Mouse (Mus musculus): ENCODE data around the gene Olfr469.
"Not testable (repeated sequence)": the region's sequence is repeated elsewhere in the genome, so short reads cannot be mapped to it uniquely, and the experiment has no call there.

The Olfr469 gene

GRCm38 (mm10) chr7:107825441-107825840 lies at the start of gene Olfr469:
Olfr469 (minus strand) TSS chr7:107825541.
- not testable (repeated sequence) for DNase-seq

GRCm38 (mm10) chr7:107847390-107847789 lies 22.0 kb upstream of the Olfr469 start, which contains the start of gene Olfr470:
Olfr470 (minus strand) TSS chr7:107847490.
- not testable (repeated sequence) for DNase-seq

- no peak for DNase-seq
Observed at GRCm38 (mm10) chr7:107841719-107842118, 16.4 kb upstream of the Olfr469 start.

- DNase-seq, result not testable (repeated sequence)
Observed at GRCm38 (mm10) chr7:107823867-107824266, 1.5 kb downstream of the Olfr469 start.

- DNase-seq, result no peak
Observed at GRCm38 (mm10) chr7:107819442-107819841, 5.9 kb downstream of the Olfr469 start.

- DNase-seq, result no peak
Observed at GRCm38 (mm10) chr7:107811963-107812362, 13.4 kb downstream of the Olfr469 start, which contains the start of gene Olfr467. Olfr467 (plus strand) TSS chr7:107812263.

- no peak for DNase-seq
Observed at GRCm38 (mm10) chr7:107802138-107802537, 23.2 kb downstream of the Olfr469 start.

GRCm38 (mm10) chr7:107801108-107801507 lies 24.2 kb downstream of the Olfr469 start, which contains the start of gene Ovch2:
Ovch2 (minus strand) TSS chr7:107801208.
- no peak for DNase-seq

- DNase-seq, result no peak
Observed at GRCm38 (mm10) chr7:107796500-107796899, 28.8 kb downstream of the Olfr469 start.

GRCm38 (mm10) chr7:107787977-107788620 lies 37.2 kb downstream of the Olfr469 start:
- DNase-seq, result no peak

- DNase-seq, result no peak
Observed at GRCm38 (mm10) chr7:107779611-107780010, 45.7 kb downstream of the Olfr469 start.

GRCm38 (mm10) chr7:107778216-107778615 lies 47.1 kb downstream of the Olfr469 start:
- no peak for DNase-seq

- DNase-seq, result no peak
Observed at GRCm38 (mm10) chr7:107770812-107771211, 54.5 kb downstream of the Olfr469 start.

Measured in liver (tissue).